Mouse (Mus musculus) layer of hippocampus, adult 2 months (tissue): Measurements from ENCODE around the gene Tfcp2. TPM values are rescaled to one million over a fixed set of nuclear protein-coding genes. Genes with fewer than 3 reads are reported as not detected.
"Not testable (repeated sequence)": the region's sequence is repeated elsewhere in the genome, so short reads cannot be mapped to it uniquely, and the experiment has no call there.

Experiments used
- DNase-seq, 2 experiments: peaks; one replicate each; pipeline ENCODE4 v3.0.0; 2022; ENCODE audit warnings: low spot score in 2 of 2
- H3K27ac ChIP-seq: fragments of 200-600 bp; 2 replicates; pipeline ENCODE4 v1.8.1; 2022
- H3K4me3 ChIP-seq: fragments of 200-600 bp; 2 replicates; pipeline ENCODE4 v1.8.1; 2022; ENCODE audit warnings: mild to moderate bottlenecking
- CTCF ChIP-seq: fragments of 200-600 bp; conservative IDR thresholded peaks from 2 replicates; pipeline ENCODE4 v1.8.1; 2022; ENCODE audit warnings: antibody characterized with exemption, mild to moderate bottlenecking, moderate library complexity
- total RNA-seq, 2 experiments: library from RNA; stranded (reverse); gene quantifications; 2 replicates each; pipeline ENCODE4 v1.2.3; 2021

Tfcp2 gene
- total RNA-seq, 2 experiments from 2014 or later = 29.3 to 31.0 TPM

GRCm38 (mm10) chr15:100541426-100541825, 10.4 kb downstream of the Tfcp2 start:
- no peak for TF ChIP-seq CTCF
- no peak for DNase-seq
- no peak overlapping the region for H3K27ac ChIP-seq
- no peak overlapping the region for H3K4me3 ChIP-seq

DNA sequence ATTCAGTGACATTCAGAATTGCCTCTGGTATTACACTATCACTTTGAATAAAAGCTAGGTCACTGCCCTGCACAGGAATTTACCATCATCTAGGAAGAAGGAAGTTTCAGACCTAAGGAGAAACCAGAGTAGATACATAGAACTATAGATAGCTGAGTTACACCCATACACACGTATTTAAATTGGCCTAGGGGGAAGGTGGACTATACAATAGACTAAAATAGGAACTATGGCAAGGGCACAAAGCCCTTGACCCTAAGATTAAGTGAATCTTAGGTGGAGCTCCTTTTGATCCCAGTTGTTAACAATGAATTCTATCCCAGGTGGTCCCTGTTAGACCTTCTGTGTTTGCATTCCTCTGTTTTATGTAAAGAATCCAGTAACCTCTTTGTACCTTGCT, 10.8 kb downstream of the Tfcp2 start:
- H3K4me3 ChIP-seq, DNase-seq, H3K27ac ChIP-seq: not testable (repeated sequence)

DNA sequence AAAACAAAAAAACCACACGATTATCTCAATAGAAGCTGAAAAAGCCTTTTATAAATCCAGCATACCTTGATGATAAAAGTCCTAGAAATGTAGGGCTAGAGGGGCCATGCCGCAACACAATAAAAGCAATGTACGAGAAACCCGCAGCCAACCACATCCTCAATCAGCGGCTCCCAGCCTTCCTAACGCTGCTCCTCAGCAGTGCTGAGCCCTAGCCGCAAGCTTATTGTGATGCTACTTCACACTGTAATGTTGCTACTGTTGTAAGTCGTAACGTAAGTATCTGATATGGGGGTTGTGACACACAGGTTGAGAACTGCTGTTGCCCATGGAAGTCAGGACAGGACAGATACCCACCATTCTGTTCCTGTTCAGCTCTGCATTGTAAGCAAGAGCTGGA, 12.4 kb downstream of the Tfcp2 start:
- H3K27ac ChIP-seq = no peak overlapping the region
- DNase-seq = no peak
- no peak for TF ChIP-seq CTCF
- no peak overlapping the region for H3K4me3 ChIP-seq

DNA sequence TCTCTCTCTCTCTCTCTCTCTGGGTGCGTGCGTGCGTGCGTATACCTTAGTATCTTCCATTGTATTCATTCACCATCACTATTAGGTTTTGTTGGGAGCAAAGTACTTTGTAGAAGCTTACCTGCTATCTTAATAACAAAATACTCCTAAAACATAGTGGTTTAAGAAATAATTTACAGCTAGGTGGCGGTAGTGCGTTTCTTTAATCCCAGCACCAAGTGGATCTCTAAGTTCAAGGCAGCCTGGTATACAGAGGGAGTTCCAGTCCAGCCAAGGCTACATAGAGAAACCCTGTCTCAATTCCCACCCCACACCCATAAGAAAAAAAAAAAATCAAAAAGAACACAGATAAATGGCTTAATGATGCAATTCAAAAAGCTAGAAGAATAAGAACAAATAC, 13.9 kb downstream of the Tfcp2 start:
- DNase-seq = peak in 1 of 2 experiments; percentile 18

GRCm38 (mm10) chr15:100527900-100528299, 23.9 kb downstream of the Tfcp2 start:
- H3K27ac ChIP-seq = no peak overlapping the region
- no peak for DNase-seq
- TF ChIP-seq CTCF = no peak
- no peak overlapping the region for H3K4me3 ChIP-seq

More for the DNA sequence above, 13.9 kb downstream of the Tfcp2 start:
- TF ChIP-seq CTCF = peak; percentile 68
- Histone ChIP-seq H3K4me3 (no peak overlapping the region), H3K27ac (no peak overlapping the region)

GRCm38 (mm10) chr15:100525405-100525804, 26.4 kb downstream of the Tfcp2 start:
- no peak for DNase-seq
- Histone ChIP-seq H3K4me3 (no peak overlapping the region), H3K27ac (no peak overlapping the region)
- no peak for TF ChIP-seq CTCF

- no peak for DNase-seq
- TF ChIP-seq CTCF = no peak
- Histone ChIP-seq H3K4me3 (no peak overlapping the region), H3K27ac (no peak overlapping the region)
Measured at GRCm38 (mm10) chr15:100520306-100520705, 31.5 kb downstream of the Tfcp2 start.

GRCm38 (mm10) chr15:100515121-100515520, 36.7 kb downstream of the Tfcp2 start:
- no peak overlapping the region for H3K4me3 ChIP-seq
- TF ChIP-seq CTCF = no peak
- no peak for DNase-seq
- H3K27ac ChIP-seq = no peak overlapping the region

DNA sequence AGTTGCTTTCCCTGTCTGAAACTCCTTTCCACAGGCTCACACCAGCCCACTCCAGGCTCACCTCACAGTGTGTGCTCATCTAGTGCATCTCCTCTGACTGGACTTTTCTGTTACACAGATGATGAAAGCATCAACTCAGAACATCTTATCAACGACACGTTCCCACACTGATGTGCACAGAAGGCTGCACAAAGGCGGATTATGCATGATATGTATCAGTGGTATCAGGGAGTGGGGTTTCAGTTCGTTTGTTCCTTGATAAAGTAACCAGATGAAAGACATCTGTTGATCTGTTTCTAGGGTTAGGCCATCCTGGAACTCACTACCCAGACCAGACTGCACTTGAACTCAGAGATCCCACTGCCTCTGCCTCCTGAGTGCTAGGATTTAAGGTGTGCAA, 38.4 kb downstream of the Tfcp2 start:
- no peak for DNase-seq
- no peak overlapping the region for H3K4me3 ChIP-seq
- TF ChIP-seq CTCF = no peak
- no peak overlapping the region for H3K27ac ChIP-seq

GRCm38 (mm10) chr15:100510072-100510471, 41.7 kb downstream of the Tfcp2 start:
- H3K27ac ChIP-seq = no peak overlapping the region
- DNase-seq = no peak
- H3K4me3 ChIP-seq = no peak overlapping the region
- no peak for TF ChIP-seq CTCF

DNA sequence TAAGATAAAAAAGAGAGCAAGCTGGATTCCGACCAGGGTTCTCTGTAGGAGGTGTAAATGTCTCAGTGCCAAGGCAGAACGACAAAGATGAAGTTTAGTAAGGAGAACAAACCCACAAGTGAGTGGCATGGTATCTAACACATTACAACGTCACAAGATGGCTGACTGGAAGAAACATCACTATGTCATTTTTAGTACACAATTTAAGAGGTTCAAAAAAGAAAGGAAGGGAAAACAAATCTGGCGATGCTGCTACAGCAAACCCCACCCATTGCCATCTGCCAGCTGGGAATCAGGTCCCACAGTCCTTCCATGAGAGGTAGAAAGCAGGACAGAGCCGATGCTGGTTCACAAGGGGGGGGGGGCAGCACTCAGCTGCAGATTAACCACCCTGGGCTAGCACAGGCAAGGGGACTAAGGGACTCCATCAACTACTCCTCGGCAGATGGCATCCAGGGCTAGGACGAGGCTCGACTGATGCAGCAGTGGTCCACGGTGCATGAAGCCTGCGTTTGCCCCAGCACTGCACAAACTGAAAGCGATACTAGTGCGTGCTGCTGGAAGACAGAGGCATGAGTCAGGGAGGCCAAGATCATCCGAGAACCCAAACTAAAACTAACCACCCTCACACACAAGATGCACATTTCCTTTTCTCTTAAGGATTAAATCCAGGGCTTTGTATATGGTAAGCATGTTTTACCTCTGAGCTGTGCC, 43.2 kb downstream of the Tfcp2 start:
- no peak for TF ChIP-seq CTCF
- Histone ChIP-seq H3K27ac (no peak overlapping the region), H3K4me3 (no peak overlapping the region)
- DNase-seq = no peak

- H3K4me3 ChIP-seq, H3K27ac ChIP-seq, DNase-seq: not testable (repeated sequence)
Measured at GRCm38 (mm10) chr15:100499506-100499905, 52.3 kb downstream of the Tfcp2 start.

- Histone ChIP-seq H3K27ac (peak within 1 kb of the TSS; percentile 96), H3K4me3 (peak within 1 kb of the TSS; percentile 81)
- DNase-seq = peak; percentile 93 to 95
- TF ChIP-seq CTCF = peak; percentile 60
Measured at GRCm38 (mm10) chr15:100495102-100495501, 56.7 kb downstream of the Tfcp2 start, which contains the start of gene Csrnp2. Gene Csrnp2, minus strand, starts transcription at chr15:100495488.

GRCm38 (mm10) chr15:100494647-100495046, 57.2 kb downstream of the Tfcp2 start:
- no peak for TF ChIP-seq CTCF
- peak overlapping the region; percentile 81 for H3K4me3 ChIP-seq
- DNase-seq = peak; percentile 34 to 38
- H3K27ac ChIP-seq = peak overlapping the region; percentile 96
